Mouse (Mus musculus): ENCODE measurements around the gene Satb1.

The Satb1 gene

DNA sequence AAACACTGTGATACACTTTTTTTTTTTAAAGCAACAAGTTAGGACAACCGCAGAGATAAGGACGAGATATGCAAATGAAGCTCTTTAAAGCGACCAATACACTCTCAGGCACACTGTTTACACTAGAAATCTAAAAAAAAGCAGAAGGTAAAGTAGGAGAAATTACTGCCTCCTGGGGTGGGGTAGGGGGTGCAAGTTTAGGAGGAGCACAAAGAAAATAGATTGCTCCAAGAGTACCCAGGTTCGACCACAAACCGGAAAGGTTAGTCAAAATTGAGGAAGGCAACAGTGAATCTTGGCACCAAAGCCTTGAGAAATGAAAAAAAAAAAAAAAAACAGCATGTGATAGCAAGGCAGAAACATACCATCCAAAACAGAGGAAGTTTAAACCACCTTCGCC is 18.8 kb downstream of the Satb1 start:
- no peak for DNase-seq (ENCODE audit: low spot score)

DNA sequence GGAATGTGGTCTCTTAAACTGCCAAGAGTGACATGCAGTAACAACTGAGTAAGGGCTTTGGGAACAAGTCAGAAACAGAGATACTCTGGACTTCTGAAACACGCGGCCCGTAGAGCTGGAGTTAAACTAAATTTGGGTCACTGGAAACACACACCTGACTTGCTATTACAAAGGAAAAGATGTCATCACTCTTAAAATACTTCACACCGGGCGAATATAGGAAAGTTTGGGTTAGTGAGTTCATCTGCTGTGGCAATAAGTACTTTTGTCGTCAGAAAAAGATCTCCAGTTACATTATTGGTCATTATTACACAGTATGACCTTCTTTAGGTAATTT is 19.3 kb downstream of the Satb1 start:
- DNase-seq (ENCODE audit: low spot score) = no peak

DNA sequence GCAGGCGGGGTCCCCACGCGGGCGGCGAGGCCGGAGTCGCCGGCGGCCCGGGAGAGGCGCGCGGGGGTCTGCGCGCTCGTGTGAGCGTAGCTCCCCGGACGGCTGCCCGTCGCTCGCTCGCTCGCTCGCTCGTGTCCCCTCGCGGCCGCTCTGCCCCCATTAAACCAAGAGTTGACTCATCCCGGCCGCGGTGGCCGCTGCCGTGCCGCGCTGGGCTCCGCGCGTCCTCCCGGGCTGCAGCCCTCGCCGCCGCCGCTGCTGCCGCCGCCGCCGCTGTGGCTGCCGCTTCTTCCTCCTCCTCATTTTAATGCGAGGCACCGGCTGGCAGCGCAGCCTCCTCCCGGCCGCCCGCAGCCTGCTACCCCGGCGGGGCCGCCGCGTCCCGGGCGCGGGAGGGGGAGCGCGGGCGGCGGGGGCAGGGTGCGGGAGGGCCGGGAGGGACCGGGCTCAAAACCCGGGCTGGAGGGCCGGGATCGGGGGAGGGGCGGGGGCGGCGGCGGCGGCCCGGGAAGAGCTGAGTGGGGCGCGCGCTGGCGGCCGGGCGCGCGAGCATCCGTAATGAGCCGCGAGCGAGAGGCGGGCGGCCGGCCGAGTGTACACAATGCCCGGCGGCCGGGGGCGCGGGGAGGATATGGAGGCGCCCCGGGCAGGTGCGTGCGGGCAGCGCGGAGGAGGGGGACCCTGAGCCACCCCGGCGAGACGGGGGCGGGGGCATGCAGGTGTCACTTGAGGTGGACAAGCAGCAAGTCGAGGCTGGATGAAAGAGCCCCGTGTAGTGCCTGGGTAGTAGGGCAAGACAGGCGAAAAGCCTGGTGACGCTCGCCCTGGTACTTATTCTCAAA is 19.9 kb downstream of the Satb1 start:
- peak; percentile 41 for DNase-seq (ENCODE audit: low spot score)

DNA sequence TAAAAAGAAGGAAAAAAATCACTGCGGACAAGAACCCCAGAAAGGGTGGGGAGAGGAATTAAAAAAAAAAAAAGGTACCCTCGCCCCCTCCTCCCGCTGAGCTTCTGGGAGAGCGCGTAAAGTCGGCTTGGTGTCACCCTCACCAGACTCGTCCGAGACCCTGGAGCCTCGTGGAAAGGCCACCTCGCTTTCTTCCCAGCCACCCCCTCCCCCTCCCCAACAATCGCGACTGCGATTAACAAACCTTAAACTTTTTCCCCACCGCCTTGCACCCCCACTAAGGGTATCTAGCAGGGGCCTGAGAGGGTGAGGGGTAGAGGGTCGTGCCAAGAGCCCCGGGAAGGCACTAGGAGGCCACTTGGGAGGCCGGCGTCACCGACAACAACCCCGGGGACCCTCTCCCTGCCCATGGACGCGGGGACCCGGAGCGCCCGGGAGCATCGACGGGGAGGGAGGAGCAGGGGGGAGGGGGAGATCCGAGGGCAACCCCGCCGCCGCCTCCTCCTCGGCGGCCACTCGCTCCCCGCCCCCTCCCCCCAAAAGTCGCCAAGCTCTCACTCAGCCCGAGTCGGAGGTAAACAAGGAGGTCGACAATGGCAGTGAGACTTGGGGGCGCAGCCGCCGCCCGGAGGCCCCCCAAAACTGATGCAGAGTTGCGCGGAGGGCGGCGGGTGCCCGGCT is 20.7 kb downstream of the Satb1 start:
- no peak for DNase-seq (ENCODE audit: low spot score)

DNA sequence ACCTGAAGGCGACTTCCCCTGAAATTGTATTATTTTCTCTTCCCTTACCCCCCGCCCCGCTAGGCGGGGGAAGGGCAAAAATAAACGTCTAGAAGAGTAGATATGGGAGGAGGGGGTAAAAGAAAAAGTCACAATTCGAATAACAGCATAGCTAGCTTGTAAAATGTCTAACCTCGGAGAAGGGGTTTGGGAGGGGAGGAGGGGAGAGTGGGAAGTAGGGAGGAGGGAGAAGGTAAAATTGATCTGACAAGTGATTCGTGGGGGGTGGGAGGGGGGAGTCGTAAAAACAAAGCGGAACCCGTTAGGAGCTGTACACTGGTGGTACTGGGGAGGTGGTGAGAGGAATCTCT is 21.2 kb downstream of the Satb1 start:
- DNase-seq (ENCODE audit: low spot score) = no peak

DNA sequence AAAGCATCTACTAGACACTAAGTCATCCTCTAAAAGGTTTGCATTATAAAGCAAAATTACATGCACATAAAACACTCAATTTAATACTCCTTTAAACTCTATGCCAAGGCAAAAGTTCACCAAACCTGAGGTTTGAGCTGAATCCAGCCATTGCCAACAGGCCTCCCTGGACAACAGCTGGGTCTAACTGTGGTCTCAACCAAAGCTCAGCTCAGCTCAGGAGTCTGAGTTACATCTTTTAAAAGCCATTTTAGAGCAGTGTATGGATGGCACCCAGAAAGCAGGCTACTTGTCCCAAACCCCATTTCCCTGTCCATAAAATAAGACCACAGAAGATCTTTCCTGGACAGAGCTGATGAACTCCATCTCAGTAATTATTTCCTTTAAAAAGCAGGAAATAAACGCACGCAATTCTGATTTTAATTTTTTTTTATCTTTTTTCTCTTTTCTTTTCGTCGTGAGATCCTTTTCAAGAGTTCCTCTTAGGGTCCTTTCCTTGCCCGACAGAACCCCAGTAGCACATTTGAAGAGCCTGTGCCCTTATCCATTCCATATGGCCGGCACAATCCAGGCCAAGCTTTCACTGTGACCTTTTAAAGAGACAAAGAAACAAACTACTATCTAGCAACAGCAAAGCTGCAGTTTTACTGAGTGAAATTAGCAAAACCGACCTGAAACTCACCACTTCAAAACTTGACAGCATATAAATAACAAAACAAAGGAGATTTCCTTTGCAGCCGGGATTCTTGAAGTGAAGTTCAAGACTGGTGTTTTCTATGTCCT is 21.8 kb downstream of the Satb1 start:
- peak; percentile 34 for DNase-seq (ENCODE audit: low spot score)

DNA sequence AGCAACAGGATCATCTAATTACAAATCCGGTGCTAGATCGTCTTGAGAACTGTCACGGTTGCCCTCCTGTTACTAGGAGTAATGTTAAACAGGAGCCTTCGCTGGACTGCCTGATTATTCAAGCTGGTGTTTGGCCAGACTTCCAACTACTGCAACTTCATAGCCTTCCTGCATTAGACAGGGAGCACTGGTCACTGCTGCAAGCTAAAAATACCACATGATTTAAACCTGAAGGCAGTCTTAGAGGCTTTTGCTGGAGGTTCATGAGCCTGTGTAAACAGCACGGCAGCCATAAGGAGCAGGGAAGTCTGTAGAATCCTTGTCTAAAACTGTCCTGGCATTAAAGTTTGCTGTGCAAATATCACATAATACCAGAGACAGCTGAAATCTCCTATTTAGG is 25.7 kb downstream of the Satb1 start:
- DNase-seq (ENCODE audit: low spot score) = no peak

DNA sequence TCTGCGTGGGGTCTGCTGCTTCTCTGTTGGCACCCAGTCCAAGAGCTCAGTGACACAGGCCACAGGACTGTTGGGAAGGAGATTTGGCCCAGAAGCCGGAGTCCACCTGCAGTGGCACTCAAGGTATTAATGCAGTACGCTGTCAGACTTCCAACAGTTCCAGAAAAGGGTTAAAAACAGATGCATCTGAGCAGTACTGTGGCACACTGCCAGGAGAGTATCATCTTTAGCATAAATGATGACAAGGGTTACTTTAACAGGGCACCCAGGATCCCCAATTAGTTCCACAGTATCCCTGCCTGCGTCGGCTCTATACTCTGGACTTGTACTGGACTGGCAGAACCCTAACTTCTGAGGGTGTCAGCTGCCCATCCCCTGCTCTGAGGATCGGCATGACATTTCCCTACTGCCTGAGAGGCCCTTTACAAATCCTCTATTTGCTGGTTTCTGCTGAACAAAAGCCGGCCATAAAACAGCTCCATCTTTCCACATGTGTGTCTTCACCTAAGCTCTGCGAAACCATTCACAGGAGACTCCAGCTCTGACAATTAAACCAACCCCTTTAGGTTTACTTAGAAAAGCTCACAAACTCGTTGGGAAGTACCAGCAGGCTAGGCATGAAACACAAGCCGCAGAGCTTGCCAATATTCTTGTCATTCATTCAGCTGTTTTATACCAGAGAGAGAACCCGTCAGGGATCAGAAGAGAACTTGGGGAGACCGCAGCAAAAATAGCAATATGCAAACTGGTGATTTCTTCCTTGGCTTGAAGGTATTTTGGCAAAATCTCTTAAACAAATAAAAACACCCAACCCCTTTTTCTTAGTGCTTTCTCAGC is 26.7 kb downstream of the Satb1 start:
- DNase-seq (ENCODE audit: low spot score) = no peak

DNA sequence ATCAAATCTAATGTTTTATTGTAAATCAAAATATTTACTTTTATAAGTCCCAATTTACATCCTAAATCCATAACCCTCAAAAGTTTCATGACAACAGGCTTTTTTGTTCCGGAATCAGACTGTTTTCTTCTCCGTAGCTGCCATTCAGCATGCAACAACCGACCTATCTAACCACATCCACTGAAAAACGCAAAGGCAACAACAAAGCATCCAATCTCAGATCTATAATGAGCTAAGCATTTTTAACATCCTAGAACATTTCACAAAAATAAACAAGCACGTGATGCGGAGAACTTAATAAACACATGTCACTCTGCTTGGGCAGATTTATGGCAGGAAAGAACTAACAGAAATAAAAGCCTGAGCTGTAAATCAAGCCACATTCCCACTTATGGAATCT is 32.9 kb downstream of the Satb1 start:
- DNase-seq (ENCODE audit: low spot score) = no peak

DNA sequence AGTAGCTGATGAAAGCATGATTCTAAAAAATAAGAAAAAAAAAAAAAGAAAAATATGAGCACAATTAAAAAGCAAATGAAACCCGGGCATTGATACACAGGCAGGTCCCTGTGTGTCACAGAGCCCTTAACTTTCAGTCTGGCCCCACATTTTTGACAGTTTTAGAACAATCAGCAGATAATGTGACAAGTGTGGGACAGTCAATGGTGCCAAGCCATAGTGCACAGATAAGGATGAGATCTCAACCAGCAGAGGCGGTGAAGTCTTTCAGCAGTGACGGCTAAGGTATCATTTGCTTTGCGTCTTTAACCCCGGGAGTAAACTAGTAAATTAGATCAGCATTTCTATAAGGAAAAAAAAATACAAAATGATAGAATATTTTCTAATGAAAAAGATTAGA is 36.6 kb downstream of the Satb1 start:
- DNase-seq (ENCODE audit: low spot score) = no peak

DNA sequence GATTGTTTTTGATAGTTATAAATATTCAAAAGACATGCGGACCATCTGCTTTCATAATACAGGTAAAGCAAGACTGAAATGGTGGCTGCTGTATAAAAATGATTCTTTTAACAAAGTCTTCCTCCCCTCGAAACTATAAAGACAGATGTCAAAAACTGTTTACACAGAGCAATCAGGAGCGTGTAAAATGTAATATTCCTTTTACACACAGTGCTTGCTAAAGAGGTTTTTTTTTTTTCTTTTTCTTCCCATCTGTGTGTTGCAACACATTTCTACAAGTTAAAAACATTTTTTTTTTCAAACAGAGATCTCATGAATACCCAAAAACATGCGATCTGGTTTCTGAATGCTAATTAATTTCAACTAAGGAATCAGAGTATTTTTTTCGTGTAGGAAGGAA is 41.9 kb downstream of the Satb1 start:
- no peak for DNase-seq (ENCODE audit: low spot score)

DNA sequence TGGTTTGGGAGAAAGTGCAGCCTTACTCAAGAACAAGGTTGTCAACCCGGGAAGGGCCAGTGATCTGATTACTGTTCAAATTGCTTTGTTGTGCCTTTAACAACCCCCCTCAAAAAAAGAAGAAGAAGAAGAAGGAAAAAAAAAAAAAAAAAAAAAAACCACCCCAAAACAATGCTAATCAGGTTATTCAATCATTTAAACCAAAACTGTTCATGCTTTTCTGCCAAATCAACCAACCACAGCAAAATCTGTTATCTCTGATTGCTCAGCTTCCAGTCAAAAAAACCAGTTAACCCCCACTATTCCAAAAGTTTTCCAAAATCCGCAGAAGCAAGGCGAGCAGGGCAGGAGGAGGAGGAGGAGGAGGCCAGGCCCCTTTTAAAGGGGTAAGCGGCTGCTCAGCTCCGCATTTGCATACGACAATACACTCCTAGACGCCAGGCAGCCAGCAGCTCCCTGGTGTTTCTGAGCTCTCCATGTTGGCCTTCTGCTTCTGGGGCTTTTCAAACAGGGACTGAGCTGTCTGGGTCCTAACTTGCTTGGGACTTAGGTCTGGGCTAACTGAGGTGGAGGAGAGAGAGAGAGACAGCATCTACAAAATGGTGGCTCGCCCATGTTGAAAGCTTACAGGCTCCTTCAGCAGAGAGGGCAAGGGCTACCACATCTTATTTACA is 42.6 kb downstream of the Satb1 start:
- DNase-seq (ENCODE audit: low spot score) = no peak

DNA sequence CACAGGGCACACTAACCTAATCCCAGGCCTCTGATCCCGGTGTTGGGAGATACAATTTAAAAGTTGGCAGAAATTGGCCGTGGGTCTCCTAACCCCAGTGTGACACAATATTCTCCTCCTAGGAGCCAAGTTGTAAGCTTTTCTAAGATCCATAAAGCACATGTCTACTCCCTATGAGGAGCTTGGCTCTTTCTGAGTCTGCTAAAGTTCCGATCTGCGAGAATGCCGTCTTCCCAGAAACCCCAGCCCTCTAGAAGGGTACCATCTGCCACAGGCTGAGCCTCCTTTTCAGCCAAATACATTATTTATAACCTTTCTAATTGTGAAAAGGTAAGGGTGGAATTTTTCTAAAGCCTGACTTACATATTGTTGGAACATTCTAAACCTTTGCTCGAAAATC is 43.3 kb downstream of the Satb1 start:
- DNase-seq (ENCODE audit: low spot score) = no peak

DNA sequence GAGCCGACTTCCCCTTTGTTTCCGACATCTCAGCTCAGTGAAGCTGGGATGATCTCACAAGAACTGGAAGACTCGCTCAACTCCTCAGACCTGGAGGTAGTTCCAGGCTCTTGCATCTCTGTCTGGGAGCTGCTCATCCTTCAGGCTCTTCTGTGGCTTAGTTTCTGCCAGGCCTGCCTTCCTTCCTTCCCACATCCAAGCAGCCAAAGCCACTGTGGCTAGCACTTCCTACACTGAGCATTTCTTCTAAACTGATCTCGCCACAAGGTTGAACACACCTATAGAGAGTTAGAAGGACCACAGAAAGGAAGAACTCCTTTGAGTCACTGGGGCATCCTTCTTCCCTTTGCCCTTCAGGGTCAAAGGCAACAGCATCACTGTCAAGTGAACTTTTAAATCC is 44.0 kb downstream of the Satb1 start:
- no peak for DNase-seq (ENCODE audit: low spot score)

DNA sequence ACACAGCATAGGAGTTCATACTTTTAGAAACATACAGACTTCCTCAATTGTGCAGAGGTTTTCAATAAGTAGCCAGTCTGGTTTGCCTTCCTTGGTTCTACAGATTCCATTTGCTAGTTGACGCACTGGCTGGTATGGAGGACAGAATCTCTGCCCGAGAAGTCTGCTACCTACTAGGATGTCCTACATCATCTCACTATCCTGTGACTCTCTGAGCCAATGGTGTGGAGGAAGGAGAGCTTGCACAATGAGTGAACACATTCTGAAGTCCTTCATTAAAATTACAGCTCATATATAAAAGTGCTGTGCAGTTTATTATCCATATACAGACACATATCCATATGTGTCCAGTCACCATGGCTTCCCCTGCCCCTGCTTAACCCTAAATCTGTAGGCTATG is 45.1 kb downstream of the Satb1 start:
- DNase-seq (ENCODE audit: low spot score) = no peak

DNA sequence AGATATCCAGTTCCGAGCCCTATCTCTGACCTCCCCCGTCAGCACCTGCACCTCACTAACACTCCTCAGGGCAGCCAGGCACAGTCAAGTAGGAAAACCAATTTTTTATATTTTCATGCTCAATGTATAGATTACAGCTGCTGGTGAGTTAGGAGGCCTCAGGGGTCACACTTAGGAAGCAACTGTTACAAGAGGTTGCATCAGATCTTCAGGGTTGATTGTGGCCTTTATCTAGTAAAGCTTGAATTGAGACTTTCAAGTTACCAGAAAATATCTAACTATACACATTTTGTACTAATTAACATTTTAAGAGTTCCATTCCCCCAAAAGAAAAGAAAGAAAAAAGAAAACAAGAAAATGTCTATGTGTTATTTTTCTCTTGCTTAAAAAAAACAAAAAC is 47.0 kb downstream of the Satb1 start:
- no peak for DNase-seq (ENCODE audit: low spot score)

DNA sequence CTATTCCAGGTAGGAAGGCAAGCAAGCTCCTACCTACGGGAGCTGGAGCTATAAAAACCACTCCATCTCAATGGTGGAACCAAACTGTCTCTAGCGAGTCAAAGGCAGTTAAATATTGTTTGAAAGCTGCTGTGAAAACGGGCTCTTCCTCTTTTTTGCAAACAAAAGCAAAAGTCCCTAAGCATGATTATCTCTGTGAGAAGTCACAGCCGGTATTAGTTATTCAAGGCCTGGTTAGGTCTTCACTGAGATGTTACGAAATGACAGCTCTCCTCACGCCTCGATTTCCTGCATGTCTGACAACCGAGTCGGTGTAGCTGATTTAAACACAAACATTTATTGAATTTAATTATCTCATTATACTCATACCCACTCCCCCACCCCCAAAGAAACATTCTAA is 48.2 kb downstream of the Satb1 start:
- no peak for DNase-seq (ENCODE audit: low spot score)

DNA sequence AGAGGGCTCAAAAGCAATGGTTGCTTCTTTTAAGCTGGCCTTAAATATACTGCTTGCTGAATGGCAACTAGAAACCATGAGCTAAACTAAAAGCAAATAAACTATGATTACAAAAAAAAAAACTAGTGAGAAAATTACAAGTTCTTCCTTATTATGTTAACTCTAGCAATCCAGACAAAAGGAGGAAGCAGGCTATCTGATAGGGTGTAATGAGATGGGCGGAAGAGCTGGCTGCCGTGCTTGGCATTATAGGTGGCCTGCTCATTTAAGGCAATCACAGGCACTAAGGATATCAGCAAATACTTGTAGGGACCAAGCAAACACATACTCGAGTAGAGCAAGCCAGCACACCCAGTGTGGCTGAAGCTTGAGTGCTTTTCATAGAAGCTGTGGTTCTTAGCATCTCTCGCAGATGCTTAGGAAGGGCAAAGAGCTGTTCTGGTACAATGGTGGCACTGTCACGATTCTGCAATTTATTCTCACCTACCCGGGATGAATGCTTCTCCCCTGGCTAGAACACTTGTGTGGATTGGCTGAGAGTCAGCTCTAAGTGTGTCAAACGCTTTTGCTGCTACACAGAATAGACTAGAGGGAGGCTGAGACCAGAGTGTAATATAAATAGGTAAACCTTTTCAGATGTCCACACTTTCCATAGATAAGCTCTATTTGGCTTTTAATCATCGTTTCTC is 49.4 kb downstream of the Satb1 start:
- DNase-seq (ENCODE audit: low spot score) = no peak

DNA sequence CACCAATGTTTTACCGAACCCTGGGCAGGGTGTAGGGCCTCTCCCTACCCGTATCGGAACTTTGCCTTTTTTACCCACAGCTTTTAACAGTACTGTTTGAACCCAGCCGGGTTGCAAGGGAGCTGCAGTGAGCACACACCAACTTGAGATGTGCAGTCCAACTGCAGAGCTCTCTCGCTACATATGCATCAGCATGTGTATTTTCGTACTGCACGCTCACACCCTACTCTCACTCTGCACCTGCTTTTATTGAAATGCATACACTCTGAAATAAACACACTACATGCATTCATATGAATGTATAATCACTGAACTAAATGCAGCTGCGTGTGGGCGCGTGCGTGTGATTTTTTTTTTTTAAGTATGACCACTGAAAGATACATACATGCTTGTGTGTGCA is 53.1 kb downstream of the Satb1 start:
- DNase-seq (ENCODE audit: low spot score) = no peak

DNA sequence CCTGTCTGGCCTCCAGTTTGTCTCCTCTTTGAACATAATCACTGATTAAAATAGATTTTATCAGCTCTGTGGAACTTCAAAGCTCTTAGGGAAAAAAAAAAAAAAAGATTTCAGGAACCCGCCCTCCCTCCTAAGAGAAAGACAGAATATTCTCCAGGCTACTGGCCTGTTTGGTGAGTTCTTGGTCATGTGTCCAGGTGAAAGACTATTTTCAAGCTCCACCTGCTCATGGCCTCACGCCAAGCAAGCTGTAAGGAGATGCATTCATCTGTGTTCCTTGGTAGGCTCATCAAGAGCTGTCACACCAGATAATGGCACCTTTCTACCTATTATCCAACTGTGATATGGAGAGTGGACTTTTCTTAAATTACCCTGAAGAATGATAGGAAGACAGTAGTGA is 54.1 kb downstream of the Satb1 start:
- no peak for DNase-seq (ENCODE audit: low spot score)

DNA sequence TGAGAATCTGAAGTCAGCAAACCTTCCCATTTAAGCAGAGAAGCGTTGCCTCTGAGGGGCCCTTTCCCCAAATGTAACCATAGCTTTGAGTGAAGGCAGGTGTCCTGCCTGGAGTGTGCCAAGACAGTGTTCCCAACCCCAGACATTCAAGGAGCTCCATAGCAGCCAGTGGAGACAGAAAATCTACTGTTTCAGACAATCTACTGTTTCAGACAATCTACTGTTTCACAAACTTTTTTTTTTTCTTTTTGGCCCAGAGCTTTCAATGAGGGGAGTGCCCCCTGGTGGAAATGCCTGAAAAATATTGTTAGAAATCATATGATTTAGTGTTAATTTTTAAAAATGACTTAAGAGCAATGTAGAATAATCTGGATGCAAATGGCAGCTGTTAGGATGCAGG is 55.3 kb downstream of the Satb1 start:
- DNase-seq (ENCODE audit: low spot score) = no peak

Measured in ovary, postnatal 14 days (tissue).